Mouse (Mus musculus): ENCODE results near the gene Glrp1. TPM values are rescaled to one million over a fixed set of nuclear protein-coding genes. Genes with fewer than 3 reads are reported as not detected.
A peak's percentile ranks its signal among the peaks of the same experiment; 100 is the strongest.

The Glrp1 gene
- polyA plus RNA-seq, 1 experiment from 2014 or later = not detected

- no peaks in the 10 kb centered on the region for H3K36me3 ChIP-seq (ENCODE audit: control insufficient read depth, insufficient read depth, low read length)
- DNase-seq (ENCODE audit: low spot score) (no peak), ATAC-seq (replicated peaks; ENCODE audit: low FRiP score) (no peak)
- H3K9ac ChIP-seq (ENCODE audit: low read length) = no peak overlapping the region
- WGBS = 79% methylated on average over 6 of the region's 6 CpGs
- H3K4me1 ChIP-seq (replicated peaks; ENCODE audit: control insufficient read depth, insufficient read depth, low read length) = no peaks in the 10 kb centered on the region
- no peak overlapping the region for H3K4me3 ChIP-seq (ENCODE audit: low read depth, low read length)
- H3K9me3 ChIP-seq (ENCODE audit: control insufficient read depth, low read length) = no peaks in the 10 kb centered on the region
- H3K4me2 ChIP-seq (ENCODE audit: low read depth, low read length, severe bottlenecking) = no peak overlapping the region
- no peaks in the 10 kb centered on the region for H3K27me3 ChIP-seq (ENCODE audit: control insufficient read depth, insufficient read depth, low read length)
- H3K27ac ChIP-seq (ENCODE audit: low read depth, low read length) = no peak overlapping the region
Measured at GRCm38 (mm10) chr1:88464109-88464905, 45.6 kb downstream of the Glrp1 start.

GRCm38 (mm10) chr1:88463241-88463640 lies 46.6 kb downstream of the Glrp1 start:
- DNase-seq (ENCODE audit: low spot score) (no peak), ATAC-seq (replicated peaks; ENCODE audit: low FRiP score) (no peak)
- 90% methylated on average over 3 of the region's 3 CpGs for WGBS
- no peaks in the 10 kb centered on the region for H3K36me3 ChIP-seq (ENCODE audit: control insufficient read depth, insufficient read depth, low read length)
- no peak overlapping the region for H3K4me2 ChIP-seq (ENCODE audit: low read depth, low read length, severe bottlenecking)
- no peaks in the 10 kb centered on the region for H3K27me3 ChIP-seq (ENCODE audit: control insufficient read depth, insufficient read depth, low read length)
- H3K27ac ChIP-seq (ENCODE audit: low read depth, low read length) = no peak overlapping the region
- no peak overlapping the region for H3K9ac ChIP-seq (ENCODE audit: low read length)
- no peaks in the 10 kb centered on the region for H3K9me3 ChIP-seq (ENCODE audit: control insufficient read depth, low read length)
- H3K4me1 ChIP-seq (replicated peaks; ENCODE audit: control insufficient read depth, insufficient read depth, low read length) = no peaks in the 10 kb centered on the region
- H3K4me3 ChIP-seq (ENCODE audit: low read depth, low read length) = no peak overlapping the region

GRCm38 (mm10) chr1:88462484-88462883 lies 47.4 kb downstream of the Glrp1 start:
- H3K4me3 ChIP-seq (ENCODE audit: low read depth, low read length) = no peak overlapping the region
- H3K4me1 ChIP-seq (replicated peaks; ENCODE audit: control insufficient read depth, insufficient read depth, low read length) = no peaks in the 10 kb centered on the region
- no peaks in the 10 kb centered on the region for H3K27me3 ChIP-seq (ENCODE audit: control insufficient read depth, insufficient read depth, low read length)
- no peak overlapping the region for H3K9ac ChIP-seq (ENCODE audit: low read length)
- H3K9me3 ChIP-seq (ENCODE audit: control insufficient read depth, low read length) = no peaks in the 10 kb centered on the region
- ATAC-seq (replicated peaks; ENCODE audit: low FRiP score) = no peak
- H3K4me2 ChIP-seq (ENCODE audit: low read depth, low read length, severe bottlenecking) = no peak overlapping the region
- no peak overlapping the region for H3K27ac ChIP-seq (ENCODE audit: low read depth, low read length)
- DNase-seq (ENCODE audit: low spot score) = no peak
- WGBS = 46% methylated on average over 6 of the region's 6 CpGs
- no peaks in the 10 kb centered on the region for H3K36me3 ChIP-seq (ENCODE audit: control insufficient read depth, insufficient read depth, low read length)

- no peak overlapping the region for H3K4me2 ChIP-seq (ENCODE audit: low read depth, low read length, severe bottlenecking)
- ATAC-seq (replicated peaks; ENCODE audit: low FRiP score) (no peak), DNase-seq (ENCODE audit: low spot score) (no peak)
- no peak overlapping the region for H3K4me3 ChIP-seq (ENCODE audit: low read depth, low read length)
- H3K27ac ChIP-seq (ENCODE audit: low read depth, low read length) = no peak overlapping the region
- H3K9me3 ChIP-seq (ENCODE audit: control insufficient read depth, low read length) = no peaks in the 10 kb centered on the region
- no peaks in the 10 kb centered on the region for H3K27me3 ChIP-seq (ENCODE audit: control insufficient read depth, insufficient read depth, low read length)
- 32% methylated on average over 1 of the region's 1 CpGs for WGBS
- H3K4me1 ChIP-seq (replicated peaks; ENCODE audit: control insufficient read depth, insufficient read depth, low read length) = no peaks in the 10 kb centered on the region
- no peaks in the 10 kb centered on the region for H3K36me3 ChIP-seq (ENCODE audit: control insufficient read depth, insufficient read depth, low read length)
- no peak overlapping the region for H3K9ac ChIP-seq (ENCODE audit: low read length)
Measured at GRCm38 (mm10) chr1:88461096-88461495, 48.8 kb downstream of the Glrp1 start.

- no peaks in the 10 kb centered on the region for H3K4me1 ChIP-seq (replicated peaks; ENCODE audit: control insufficient read depth, insufficient read depth, low read length)
- 80% methylated on average over 5 of the region's 5 CpGs for WGBS
- no peak overlapping the region for H3K4me2 ChIP-seq (ENCODE audit: low read depth, low read length, severe bottlenecking)
- ATAC-seq (replicated peaks; ENCODE audit: low FRiP score) (no peak), DNase-seq (ENCODE audit: low spot score) (no peak)
- no peaks in the 10 kb centered on the region for H3K27me3 ChIP-seq (ENCODE audit: control insufficient read depth, insufficient read depth, low read length)
- H3K4me3 ChIP-seq (ENCODE audit: low read depth, low read length) = no peak overlapping the region
- H3K9me3 ChIP-seq (ENCODE audit: control insufficient read depth, low read length) = no peaks in the 10 kb centered on the region
- no peak overlapping the region for H3K9ac ChIP-seq (ENCODE audit: low read length)
- H3K27ac ChIP-seq (ENCODE audit: low read depth, low read length) = no peak overlapping the region
- H3K36me3 ChIP-seq (ENCODE audit: control insufficient read depth, insufficient read depth, low read length) = no peaks in the 10 kb centered on the region
Measured at GRCm38 (mm10) chr1:88459655-88460054, 50.2 kb downstream of the Glrp1 start.

GRCm38 (mm10) chr1:88459196-88459595 lies 50.7 kb downstream of the Glrp1 start:
- Histone ChIP-seq H3K4me3 (ENCODE audit: low read depth, low read length) (no peak overlapping the region), H3K4me2 (ENCODE audit: low read depth, low read length, severe bottlenecking) (no peak overlapping the region), H3K36me3 (ENCODE audit: control insufficient read depth, insufficient read depth, low read length) (no peaks in the 10 kb centered on the region), H3K4me1 (replicated peaks; ENCODE audit: control insufficient read depth, insufficient read depth, low read length) (no peaks in the 10 kb centered on the region), H3K27ac (ENCODE audit: low read depth, low read length) (no peak overlapping the region), H3K9ac (ENCODE audit: low read length) (no peak overlapping the region), H3K9me3 (ENCODE audit: control insufficient read depth, low read length) (no peaks in the 10 kb centered on the region), H3K27me3 (ENCODE audit: control insufficient read depth, insufficient read depth, low read length) (no peaks in the 10 kb centered on the region)
- ATAC-seq (replicated peaks; ENCODE audit: low FRiP score) (no peak), DNase-seq (ENCODE audit: low spot score) (no peak)
- WGBS = 88% methylated on average over 4 of the region's 4 CpGs

- no peaks in the 10 kb centered on the region for H3K4me1 ChIP-seq (replicated peaks; ENCODE audit: control insufficient read depth, insufficient read depth, low read length)
- H3K27ac ChIP-seq (ENCODE audit: low read depth, low read length) = no peak overlapping the region
- peak; percentile 81 for ATAC-seq (replicated peaks; ENCODE audit: low FRiP score)
- peak; percentile 86 for DNase-seq (ENCODE audit: low spot score)
- 55% methylated on average over 14 of the region's 14 CpGs for WGBS
- no peaks in the 10 kb centered on the region for H3K27me3 ChIP-seq (ENCODE audit: control insufficient read depth, insufficient read depth, low read length)
- H3K36me3 ChIP-seq (ENCODE audit: control insufficient read depth, insufficient read depth, low read length) = no peaks in the 10 kb centered on the region
- H3K9ac ChIP-seq (ENCODE audit: low read length) = no peak overlapping the region
- no peak overlapping the region for H3K4me2 ChIP-seq (ENCODE audit: low read depth, low read length, severe bottlenecking)
- H3K4me3 ChIP-seq (ENCODE audit: low read depth, low read length) = no peak overlapping the region
- H3K9me3 ChIP-seq (ENCODE audit: control insufficient read depth, low read length) = no peaks in the 10 kb centered on the region
Measured at GRCm38 (mm10) chr1:88456451-88457072, 53.3 kb downstream of the Glrp1 start.

GRCm38 (mm10) chr1:88455761-88456160 lies 54.1 kb downstream of the Glrp1 start:
- Histone ChIP-seq H3K4me3 (ENCODE audit: low read depth, low read length) (no peak overlapping the region), H3K4me1 (replicated peaks; ENCODE audit: control insufficient read depth, insufficient read depth, low read length) (no peaks in the 10 kb centered on the region), H3K36me3 (ENCODE audit: control insufficient read depth, insufficient read depth, low read length) (no peaks in the 10 kb centered on the region), H3K27ac (ENCODE audit: low read depth, low read length) (no peak overlapping the region), H3K9ac (ENCODE audit: low read length) (no peak overlapping the region), H3K4me2 (ENCODE audit: low read depth, low read length, severe bottlenecking) (no peak overlapping the region), H3K9me3 (ENCODE audit: control insufficient read depth, low read length) (no peaks in the 10 kb centered on the region), H3K27me3 (ENCODE audit: control insufficient read depth, insufficient read depth, low read length) (no peaks in the 10 kb centered on the region)
- no peak for ATAC-seq (replicated peaks; ENCODE audit: low FRiP score)
- 75% methylated on average over 3 of the region's 3 CpGs for WGBS
- DNase-seq (ENCODE audit: low spot score) = no peak

GRCm38 (mm10) chr1:88454703-88455102 lies 55.2 kb downstream of the Glrp1 start:
- no peak overlapping the region for H3K9ac ChIP-seq (ENCODE audit: low read length)
- H3K4me2 ChIP-seq (ENCODE audit: low read depth, low read length, severe bottlenecking) = no peak overlapping the region
- H3K9me3 ChIP-seq (ENCODE audit: control insufficient read depth, low read length) = no peaks in the 10 kb centered on the region
- H3K36me3 ChIP-seq (ENCODE audit: control insufficient read depth, insufficient read depth, low read length) = no peaks in the 10 kb centered on the region
- WGBS = 55% methylated on average over 3 of the region's 3 CpGs
- H3K27me3 ChIP-seq (ENCODE audit: control insufficient read depth, insufficient read depth, low read length) = no peaks in the 10 kb centered on the region
- DNase-seq (ENCODE audit: low spot score) (no peak), ATAC-seq (replicated peaks; ENCODE audit: low FRiP score) (no peak)
- H3K27ac ChIP-seq (ENCODE audit: low read depth, low read length) = no peak overlapping the region
- no peak overlapping the region for H3K4me3 ChIP-seq (ENCODE audit: low read depth, low read length)
- H3K4me1 ChIP-seq (replicated peaks; ENCODE audit: control insufficient read depth, insufficient read depth, low read length) = no peaks in the 10 kb centered on the region

Data from forebrain, embryonic 11.5 days (tissue).